Mouse (Mus musculus) spleen, postnatal 10 days (tissue): ENCODE data around the gene Dolk.
A peak's percentile ranks its signal among the peaks of the same experiment; 100 is the strongest.

Experiments used
- DNase-seq, 2 experiments: peaks; one replicate each; pipeline ENCODE4 v3.0.0; 2021 to 2022; ENCODE audit warnings: low spot score in 2 of 2

Dolk gene

DNA sequence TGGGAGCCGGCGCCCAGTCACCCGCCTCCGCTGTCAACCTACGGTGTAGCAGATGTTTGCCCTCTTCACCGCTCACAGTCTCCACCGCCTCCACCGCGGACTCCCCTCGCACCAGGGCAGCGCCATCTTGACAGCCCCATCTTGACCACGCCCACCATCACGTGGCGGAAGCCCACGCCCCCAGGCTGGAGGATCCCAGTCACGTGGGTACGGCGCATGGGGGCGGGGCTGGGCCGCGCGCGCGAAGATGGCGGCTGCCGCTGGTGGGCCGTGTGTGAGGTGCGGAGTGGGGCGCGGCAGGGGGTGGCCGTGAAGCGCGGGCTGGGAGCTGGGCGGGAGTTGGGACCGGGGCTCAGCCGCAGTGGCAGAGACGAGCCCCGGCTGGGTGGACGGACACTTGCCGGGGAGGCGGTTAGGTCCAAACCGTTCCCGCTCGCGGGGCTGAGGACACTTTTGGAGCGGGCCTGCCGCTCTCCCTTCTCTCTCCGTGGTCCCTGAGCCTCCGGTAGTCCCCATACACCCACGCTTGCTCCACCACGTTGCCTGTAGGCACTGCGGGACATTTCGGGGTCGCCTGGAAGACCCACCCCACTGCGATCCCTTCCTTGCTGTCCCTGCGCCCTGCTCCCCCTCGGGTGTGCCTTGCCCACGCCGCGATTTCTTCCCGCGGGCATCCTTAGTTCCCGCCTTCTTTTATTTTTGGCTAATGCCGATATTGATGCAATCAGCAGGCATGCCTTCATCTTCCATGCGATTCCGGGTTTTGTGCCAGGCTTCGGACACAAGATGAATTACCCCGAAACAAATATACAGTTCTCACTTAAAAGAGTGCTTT lies at the start of gene Dolk, which contains the start of gene Nup188:
Gene Dolk (minus strand): TSS at position 143 of the 835 bp plus-strand sequence.
Gene Nup188 (plus strand): TSS at position 206 of the 835 bp plus-strand sequence.
- DNase-seq = peak; percentile 98 to 99

DNA sequence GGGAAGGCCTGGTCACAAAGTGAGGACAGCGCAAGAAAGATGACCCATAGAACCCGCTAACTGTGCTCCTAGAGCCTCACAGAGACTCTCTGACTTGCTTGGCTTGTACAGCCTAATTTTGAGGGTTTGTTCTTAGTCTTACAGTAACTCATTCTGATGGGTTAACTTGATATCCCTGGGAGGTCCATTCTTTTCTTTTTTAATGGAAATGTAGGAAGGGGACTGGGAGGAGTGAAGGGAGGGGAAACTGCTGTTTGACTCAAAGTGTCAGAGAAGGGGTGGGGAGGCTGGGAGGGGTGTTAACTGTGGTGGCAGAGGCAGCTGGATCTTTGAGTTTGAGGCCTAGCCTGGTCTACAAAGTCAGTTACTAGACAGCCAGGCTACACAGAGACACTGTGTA lies 49.2 kb upstream of the Dolk start:
- no peak for DNase-seq

DNA sequence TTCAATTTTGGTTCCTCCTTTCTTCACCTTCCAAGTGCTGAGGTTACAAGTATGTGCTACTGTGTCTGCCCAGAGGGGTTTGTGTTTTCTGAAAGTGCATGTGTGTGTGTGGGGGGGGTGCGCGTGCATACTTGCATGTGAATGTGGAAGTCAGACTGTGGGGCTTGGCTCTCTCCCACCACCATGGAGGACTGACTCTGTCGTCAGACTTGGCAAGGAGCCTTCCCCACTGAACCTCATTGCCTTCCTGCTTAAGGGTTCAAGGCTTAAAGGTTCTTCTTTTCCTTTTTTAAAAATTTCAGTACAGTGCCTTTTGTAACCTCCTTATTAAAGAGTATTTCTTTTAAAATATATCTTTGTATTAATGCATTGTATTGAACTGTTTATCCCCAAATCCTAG lies 42.7 kb upstream of the Dolk start:
- no peak for DNase-seq

DNA sequence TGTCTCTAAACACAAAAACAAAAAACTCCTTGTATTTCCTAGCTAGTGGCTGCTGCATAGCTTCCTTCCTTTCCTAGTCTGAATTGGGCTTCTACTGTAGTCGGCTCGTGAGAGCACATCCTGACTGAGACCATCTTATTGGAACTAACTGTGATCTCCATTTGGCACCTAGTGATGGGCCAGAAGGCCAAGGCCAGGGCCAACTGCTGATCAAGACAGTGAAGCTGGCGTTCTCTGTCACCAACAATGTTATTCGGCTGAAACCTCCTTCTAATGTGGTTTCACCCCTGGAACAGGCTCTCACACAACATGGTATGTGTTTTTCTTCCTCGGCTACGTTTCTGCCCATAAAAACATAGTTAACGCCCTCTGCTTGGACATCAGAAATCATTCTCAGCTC lies 41.1 kb upstream of the Dolk start:
- DNase-seq = no peak

DNA sequence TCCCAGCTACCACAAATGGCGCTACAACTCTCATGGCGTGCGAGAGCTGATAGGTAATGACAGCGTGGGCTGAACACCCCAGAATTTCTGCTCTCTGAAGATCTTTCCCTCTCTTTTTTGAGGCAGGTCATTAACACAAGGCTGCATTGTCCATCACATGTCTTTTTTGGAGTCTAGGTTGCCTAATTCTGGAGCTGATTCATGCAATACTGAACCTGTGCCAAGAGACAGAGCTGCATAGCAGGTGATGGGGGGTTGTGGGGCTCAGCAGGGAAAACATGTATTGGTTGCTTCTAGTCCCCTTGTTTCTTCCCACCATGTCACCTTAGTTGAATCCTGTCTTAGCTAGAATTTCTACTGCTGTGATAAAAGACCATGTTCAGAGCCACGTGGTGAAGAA lies 39.2 kb upstream of the Dolk start:
- no peak for DNase-seq

DNA sequence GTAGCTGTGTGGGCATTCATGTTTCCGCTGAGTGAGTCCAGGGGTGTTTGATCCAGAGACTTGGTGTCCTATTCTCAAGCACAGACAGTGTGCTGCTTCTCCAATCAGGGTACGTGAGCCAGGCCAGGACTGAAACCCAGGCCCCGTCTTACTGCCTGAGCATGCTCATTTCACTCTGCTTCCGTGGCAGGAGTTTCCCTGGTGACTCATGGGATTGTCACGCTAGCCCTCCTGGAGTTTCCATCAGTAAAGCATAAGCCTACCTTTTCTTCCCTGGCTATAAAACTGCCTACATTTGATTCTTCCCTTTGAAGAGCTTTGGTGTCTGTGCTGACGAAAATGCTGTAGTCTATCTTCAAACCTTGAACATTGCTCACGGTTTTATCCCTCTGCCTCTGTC lies 37.0 kb upstream of the Dolk start:
- DNase-seq = no peak

- no peak for DNase-seq
These were observed 33.1 kb upstream of the Dolk start for GRCm38 (mm10) chr2:30319260-30319659.

DNA sequence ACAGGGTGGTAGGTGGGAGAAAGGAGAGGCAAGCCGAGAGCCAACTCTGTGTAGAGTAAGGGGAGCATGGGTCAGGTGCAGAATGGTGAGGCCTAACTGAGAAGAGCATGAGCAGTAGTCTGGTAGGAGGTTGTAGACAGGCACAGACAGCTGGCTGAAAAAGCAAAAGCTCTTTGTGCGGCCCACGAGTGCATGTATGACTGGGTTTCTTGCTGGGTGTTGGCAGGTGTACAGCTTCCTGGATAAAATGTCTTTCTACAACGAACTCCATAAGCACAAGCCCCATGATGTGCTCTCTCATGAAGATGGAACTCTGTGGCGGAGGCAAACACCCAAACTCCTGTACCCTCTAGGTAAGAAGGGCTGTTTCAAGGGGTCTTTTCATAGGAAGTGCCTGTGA lies 30.8 kb upstream of the Dolk start:
- no peak for DNase-seq

- DNase-seq = no peak
These were observed 30.0 kb upstream of the Dolk start for GRCm38 (mm10) chr2:30316136-30316535.

- no peak for DNase-seq
These were observed 25.3 kb upstream of the Dolk start for GRCm38 (mm10) chr2:30311481-30311880.

GRCm38 (mm10) chr2:30309351-30309750 lies 23.2 kb upstream of the Dolk start:
- no peak for DNase-seq

DNA sequence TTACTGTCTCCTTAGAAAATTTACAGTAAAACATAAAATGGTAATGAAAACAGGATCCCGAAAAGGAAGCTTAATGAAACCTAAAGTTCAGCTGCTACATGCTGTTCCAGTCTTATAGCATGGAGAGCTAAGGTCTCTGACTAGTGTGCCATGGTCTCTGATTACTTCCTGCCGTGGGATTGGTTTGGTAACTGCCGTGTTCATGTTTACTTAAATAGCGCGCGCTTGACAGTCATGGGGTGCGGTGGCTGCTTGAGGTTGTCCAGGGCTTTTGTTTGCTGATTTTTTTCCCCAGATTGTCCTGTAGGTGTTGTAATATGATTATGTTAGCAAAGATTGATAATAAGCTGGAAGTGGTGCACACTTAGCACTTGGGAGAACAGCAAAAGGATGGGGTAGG lies 20.0 kb upstream of the Dolk start:
- no peak for DNase-seq

GRCm38 (mm10) chr2:30299966-30300365 lies 13.8 kb upstream of the Dolk start:
- no peak for DNase-seq

DNA sequence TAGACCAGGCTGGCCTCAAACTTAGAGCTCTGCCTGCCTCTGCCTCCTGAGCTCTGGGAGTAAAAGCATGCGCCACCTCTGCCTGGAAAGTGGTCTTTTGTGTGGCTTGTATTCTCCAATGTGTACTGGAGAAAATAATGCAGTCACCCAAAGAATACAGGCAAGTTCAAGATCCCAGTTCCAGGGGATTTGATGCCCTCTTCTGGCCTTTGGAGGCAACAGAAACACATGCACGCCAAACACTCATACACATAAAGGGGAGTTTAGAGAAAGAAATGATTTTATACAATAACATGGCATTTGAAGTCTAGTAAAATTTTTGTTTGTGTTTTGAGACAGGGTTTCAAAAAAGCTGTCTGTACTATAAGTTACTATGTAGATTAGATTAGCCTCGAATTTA lies 13.4 kb upstream of the Dolk start:
- no peak for DNase-seq

DNA sequence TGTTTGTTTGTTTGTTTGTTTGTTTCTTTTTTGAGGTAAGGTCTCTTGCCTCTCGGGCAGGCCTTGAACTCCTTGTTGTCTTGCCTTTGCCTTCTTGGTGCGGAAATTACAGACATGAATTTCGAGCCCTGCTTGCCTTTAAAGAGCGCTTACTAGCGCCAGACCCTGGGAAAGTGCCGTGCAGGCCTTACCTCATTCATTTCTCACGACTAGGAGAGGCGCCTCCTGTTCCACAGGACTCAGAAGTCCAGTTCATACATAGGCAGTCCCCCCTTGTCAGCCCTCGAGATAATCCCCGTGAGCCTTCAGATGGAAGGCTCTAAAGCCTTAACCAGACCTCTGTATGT lies 866 bp upstream of the Dolk start:
- no peak for DNase-seq

GRCm38 (mm10) chr2:30285416-30286181 lies 535 bp downstream of the Dolk start:
- peak in 1 of 2 experiments; percentile 37 for DNase-seq

GRCm38 (mm10) chr2:30285004-30285403 lies 1.1 kb downstream of the Dolk start:
- no peak for DNase-seq

- no peak for DNase-seq
These were observed 2.9 kb downstream of the Dolk start for GRCm38 (mm10) chr2:30283193-30283592.

- DNase-seq = no peak
These were observed 4.5 kb downstream of the Dolk start for GRCm38 (mm10) chr2:30281651-30282050.

DNA sequence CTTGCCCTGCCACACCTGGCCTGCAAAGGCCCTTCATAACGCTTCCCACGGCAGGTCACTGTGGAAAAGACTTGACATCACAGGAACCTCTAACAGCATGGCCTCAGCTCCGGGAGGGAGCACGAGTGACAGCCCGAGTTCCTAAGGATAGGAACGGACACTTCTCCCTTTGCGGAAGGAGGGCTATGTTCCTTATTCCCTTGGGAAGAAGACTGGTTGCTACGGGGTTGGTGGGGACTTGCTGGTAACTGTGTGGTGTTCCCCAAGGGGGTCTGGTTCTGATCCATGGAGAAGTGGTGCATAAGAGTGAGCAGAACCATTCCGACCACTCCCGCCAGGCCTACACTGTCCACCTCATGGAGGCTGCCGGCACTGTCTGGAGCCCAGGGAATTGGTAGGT lies 5.4 kb downstream of the Dolk start, which contains the start of gene Gm28038:
Gene Gm28038 (plus strand): TSS at position 301 of the 400 bp plus-strand sequence.
- no peak for DNase-seq

GRCm38 (mm10) chr2:30270134-30270533 lies 16.0 kb downstream of the Dolk start:
- peak; percentile 53 to 70 for DNase-seq

GRCm38 (mm10) chr2:30269241-30269990 lies 16.7 kb downstream of the Dolk start:
- DNase-seq = no peak
